Mouse (Mus musculus) heart, postnatal 10 days (tissue): ENCODE results near the gene Zfp871. TPM values are rescaled to one million over a fixed set of nuclear protein-coding genes. Genes with fewer than 3 reads are reported as not detected.
A peak's percentile ranks its signal among the peaks of the same experiment; 100 is the strongest.

Source experiments
- DNase-seq, 2 experiments: peaks; one replicate each; pipeline ENCODE4 v3.0.0; 2021
- intact Hi-C: fragments of 180-260 bp; cut with DNase I; formaldehyde crosslinking; loops from one replicate; pipeline ENCODE4 v1.15.1; 2025
- total RNA-seq, 2 experiments: library from RNA; stranded (reverse); gene quantifications; 2 replicates each; pipeline ENCODE4 v1.2.3; 2021

Zfp871 gene
- total RNA-seq: 10 to 100 TPM; 43.4 to 44.3 TPM

GRCm38 (mm10) chr17:32788094-32788559 lies at the start of gene Zfp871:
Gene Zfp871, minus strand, starts transcription at chr17:32788287.
- intact Hi-C loops: loop anchor here (5.0 kb wide), 2 partner anchors 44 to 164 kb away; partner anchors contain the start of gene Zfp799
- peak; percentile 93 to 95 for DNase-seq

- intact Hi-C loops: loop anchor here (5.0 kb wide), 1 partner anchor 43 kb away; the partner anchor contains the start of gene Zfp871
These were observed 42.3 kb upstream of the Zfp871 start for GRCm38 (mm10) chr17:32830418-32830782.

GRCm38 (mm10) chr17:32829540-32830417 lies 41.7 kb upstream of the Zfp871 start, which contains the start of gene Zfp799:
Gene Zfp799, minus strand, starts transcription at chr17:32830261.
- DNase-seq: peak; percentile 86 to 87
- intact Hi-C loops: loop anchor here (5.0 kb wide), 1 partner anchor 42 kb away; the partner anchor contains the start of gene Zfp871

More at GRCm38 (mm10) chr17:32830418-32830782, 42.3 kb upstream of the Zfp871 start:
- DNase-seq: no peak

- intact Hi-C loops: no loop called here
- no peak for DNase-seq
These were observed 28.1 kb upstream of the Zfp871 start for GRCm38 (mm10) chr17:32816074-32816784.

GRCm38 (mm10) chr17:32814136-32814535 lies 26.0 kb upstream of the Zfp871 start:
- intact Hi-C loops: no loop called here
- DNase-seq: no peak

- no peak for DNase-seq
- intact Hi-C loops: no loop called here
These were observed 22.6 kb upstream of the Zfp871 start for GRCm38 (mm10) chr17:32810648-32811047.

GRCm38 (mm10) chr17:32809544-32810374 lies 21.7 kb upstream of the Zfp871 start, which contains the start of gene Zfp811:
Gene Zfp811, minus strand, starts transcription at chr17:32809931.
- intact Hi-C loops: no loop called here
- peak; percentile 20 to 34 for DNase-seq

- DNase-seq: no peak
- intact Hi-C loops: no loop called here
These were observed 20.8 kb upstream of the Zfp871 start for GRCm38 (mm10) chr17:32808921-32809320.

- intact Hi-C loops: loop anchor here (5.0 kb wide), 2 partner anchors 43 to 163 kb away; partner anchors contain the start of gene Zfp799
These were observed 1.2 kb upstream of the Zfp871 start for GRCm38 (mm10) chr17:32789244-32789643.

GRCm38 (mm10) chr17:32788576-32788975 lies 489 bp upstream of the Zfp871 start:
- intact Hi-C loops: loop anchor here (5.0 kb wide), 2 partner anchors 44 to 164 kb away; partner anchors contain the start of gene Zfp799
- DNase-seq: no peak

More at GRCm38 (mm10) chr17:32789244-32789643, 1.2 kb upstream of the Zfp871 start:
- DNase-seq: no peak

- peak; percentile 10 to 21 for DNase-seq
- intact Hi-C loops: loop anchor here (5.0 kb wide), 2 partner anchors 45 to 165 kb away; partner anchors contain the start of gene Zfp799
These were observed 522 bp downstream of the Zfp871 start for GRCm38 (mm10) chr17:32787436-32788093.

GRCm38 (mm10) chr17:32786944-32787343 lies 1.1 kb downstream of the Zfp871 start:
- DNase-seq: no peak
- intact Hi-C loops: loop anchor here (5.0 kb wide), 2 partner anchors 45 to 165 kb away; partner anchors contain the start of gene Zfp799

GRCm38 (mm10) chr17:32785656-32786055 lies 2.4 kb downstream of the Zfp871 start:
- no peak for DNase-seq
- intact Hi-C loops: loop anchor here (5.0 kb wide), 2 partner anchors 47 to 167 kb away; partner anchors contain the start of gene Zfp799

GRCm38 (mm10) chr17:32777564-32777963 lies 10.5 kb downstream of the Zfp871 start:
- no peak for DNase-seq
- intact Hi-C loops: no loop called here

GRCm38 (mm10) chr17:32771213-32771612 lies 16.9 kb downstream of the Zfp871 start:
- DNase-seq: peak; percentile 16 to 47
- intact Hi-C loops: no loop called here

- no peak for DNase-seq
- intact Hi-C loops: no loop called here
These were observed 21.7 kb downstream of the Zfp871 start for GRCm38 (mm10) chr17:32766422-32766821.

- no peak for DNase-seq
- intact Hi-C loops: no loop called here
These were observed 30.8 kb downstream of the Zfp871 start for GRCm38 (mm10) chr17:32757331-32757730.

- intact Hi-C loops: no loop called here
- DNase-seq: peak; percentile 25 to 44
These were observed 34.5 kb downstream of the Zfp871 start for GRCm38 (mm10) chr17:32753634-32754033.

- intact Hi-C loops: no loop called here
- no peak for DNase-seq
These were observed 35.2 kb downstream of the Zfp871 start for GRCm38 (mm10) chr17:32752813-32753360.
